Mouse (Mus musculus) heart, adult 2 months (tissue): ENCODE results near the gene Gm13693. TPM values are rescaled to one million over a fixed set of nuclear protein-coding genes. Genes with fewer than 3 reads are reported as not detected.
"Not testable (repeated sequence)": the region's sequence is repeated elsewhere in the genome, so short reads cannot be mapped to it uniquely, and the experiment has no call there.

Source experiments
- DNase-seq, 2 experiments: peaks; one replicate each; pipeline ENCODE4 v3.0.0; 2021
- H3K27ac ChIP-seq: fragments of 200-600 bp; 2 replicates; pipeline ENCODE4 v1.8.1; 2022
- H3K27me3 ChIP-seq: fragments of 200-500 bp; 2 replicates; pipeline ENCODE4 v1.6.1; 2012; ENCODE audit warnings: mild to moderate bottlenecking, low read length, inconsistent platforms, mixed read lengths; ENCODE audit not compliant: control insufficient read depth, insufficient read depth
- H3K36me3 ChIP-seq: fragments of 200-500 bp; 2 replicates; pipeline ENCODE4 v1.6.1; 2012; ENCODE audit warnings: low read length, inconsistent platforms; ENCODE audit not compliant: control insufficient read depth, insufficient read depth
- H3K4me1 ChIP-seq: fragments of 200-500 bp; 2 replicates; pipeline ENCODE4 v1.6.1; 2011; ENCODE audit warnings: low read length; ENCODE audit not compliant: control insufficient read depth, insufficient read depth
- H3K4me3 ChIP-seq: fragments of 200-600 bp; 2 replicates; pipeline ENCODE4 v1.8.1; 2022
- H3K79me2 ChIP-seq: fragments of 200-500 bp; replicated peaks from 2 replicates; pipeline ENCODE4 v1.6.1; 2012; ENCODE audit warnings: mild to moderate bottlenecking, inconsistent platforms, low read length, moderate library complexity, mixed read lengths; ENCODE audit not compliant: control insufficient read depth, insufficient read depth
- H3K9ac ChIP-seq: fragments of 200-500 bp; 2 replicates; pipeline ENCODE4 v1.6.1; 2012; ENCODE audit warnings: low read depth, mild to moderate bottlenecking, control low read depth, inconsistent platforms, low read length, mixed read lengths
- CTCF ChIP-seq: fragments of 200-600 bp; IDR thresholded peaks from 2 replicates; pipeline ENCODE4 v1.8.1; 2022; ENCODE audit warnings: antibody characterized with exemption, mild to moderate bottlenecking, moderate library complexity
- EP300 ChIP-seq: fragments of 200-500 bp; IDR thresholded peaks from 2 replicates; pipeline ENCODE4 v1.6.1; 2011; ENCODE audit warnings: low read depth, low read length, control low read depth; ENCODE audit not compliant: insufficient read depth
- POLR2A ChIP-seq: fragments of 200-500 bp; IDR thresholded peaks from 2 replicates; pipeline ENCODE4 v1.6.1; 2011; ENCODE audit warnings: mild to moderate bottlenecking, low read depth, low read length, control low read depth; ENCODE audit not compliant: insufficient read depth
- WGBS: fragments of 180-500 bp; shearing (Covaris S2); methylation state at CpG from one replicate; pipeline ENCODE4 v1.1.7; 2018; 5-methylcytosine and 5-hydroxymethylcytosine counted together
- intact Hi-C: fragments of 180-260 bp; cut with DNase I; formaldehyde crosslinking; loops from one replicate; pipeline ENCODE4 v1.15.1; 2025
- long read RNA-seq: library from polyadenylated mRNA; stranded (forward); transcript quantifications from one replicate; pipeline ENCODE4 v2.0.0, GENCODE M21; 2021
- polyA plus RNA-seq: library from polyadenylated mRNA; depleted of rRNA; stranded (reverse); fragments of >200 nt; gene quantifications from 2 replicates; pipeline ENCODE4 v1.2.3, GENCODE M21; 2012; rRNA removed
- total RNA-seq, 2 experiments: library from RNA; stranded (reverse); gene quantifications; 2 replicates each; pipeline ENCODE4 v1.2.3; 2021

Gm13693 gene
- total RNA-seq (under 1 TPM; 0.70 to 0.76 TPM), polyA plus RNA-seq (not detected in 2 replicates)
- long read RNA-seq, partial matches to known transcripts, result 0 of 2 reads
- long read RNA-seq, other reads (novel, unspliced or antisense), result 0 of 2 reads

- H3K4me1 ChIP-seq, H3K9ac ChIP-seq, H3K27me3 ChIP-seq, H3K27ac ChIP-seq, H3K79me2 ChIP-seq, intact Hi-C loops, H3K4me3 ChIP-seq, DNase-seq, H3K36me3 ChIP-seq: not testable (repeated sequence)
- no CpG with 5 or more reads among the region's 6 CpGs for WGBS
Observed at GRCm38 (mm10) chr2:83961203-83961602, at the start of gene Gm13693. TSS of gene Gm13693 (plus strand) at chr2:83961503.

DNA sequence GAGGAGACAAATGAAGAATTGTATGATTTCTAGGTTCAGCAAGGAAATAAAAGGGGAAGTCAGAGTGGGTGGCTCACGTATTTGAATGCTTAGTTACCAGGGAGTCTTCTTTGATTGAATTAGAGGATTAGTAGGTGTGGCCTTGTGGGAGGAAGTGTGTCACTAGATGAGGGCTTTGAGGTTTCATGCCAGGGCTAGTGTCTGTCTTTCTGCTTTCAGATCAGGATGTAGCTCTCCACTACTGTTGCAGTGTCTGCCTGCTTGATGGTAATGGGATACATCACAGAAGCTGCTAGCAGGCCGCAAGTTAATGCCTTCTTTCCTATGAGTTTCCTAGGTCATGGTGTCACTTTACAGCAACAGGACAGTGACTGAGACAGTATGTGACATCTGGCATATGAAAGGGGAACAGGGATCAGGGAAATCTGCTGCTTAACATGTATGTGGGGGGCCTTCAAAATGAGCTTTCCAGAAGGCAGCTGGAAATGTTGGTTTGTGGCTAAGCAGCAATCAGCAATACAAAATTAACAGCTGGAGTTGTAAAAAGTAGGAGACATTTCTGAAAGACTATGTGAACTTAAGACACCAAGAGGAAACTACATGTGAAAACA is 31.7 kb upstream of the Gm13693 start:
- Histone ChIP-seq H3K27me3 (no peaks in the 10 kb centered on the region), H3K79me2 (no peaks in the 10 kb centered on the region), H3K27ac (no peak overlapping the region), H3K36me3 (no peaks in the 10 kb centered on the region), H3K9ac (no peak overlapping the region), H3K4me3 (no peak overlapping the region), H3K4me1 (no peaks in the 10 kb centered on the region)
- intact Hi-C loops, result no loop called here
- TF ChIP-seq CTCF (no peak), POLR2A (no peak), EP300 (no peak)
- DNase-seq, result peak in 1 of 2 experiments; percentile 4
- WGBS, result 47% methylated on average over 2 of the region's 2 CpGs

DNA sequence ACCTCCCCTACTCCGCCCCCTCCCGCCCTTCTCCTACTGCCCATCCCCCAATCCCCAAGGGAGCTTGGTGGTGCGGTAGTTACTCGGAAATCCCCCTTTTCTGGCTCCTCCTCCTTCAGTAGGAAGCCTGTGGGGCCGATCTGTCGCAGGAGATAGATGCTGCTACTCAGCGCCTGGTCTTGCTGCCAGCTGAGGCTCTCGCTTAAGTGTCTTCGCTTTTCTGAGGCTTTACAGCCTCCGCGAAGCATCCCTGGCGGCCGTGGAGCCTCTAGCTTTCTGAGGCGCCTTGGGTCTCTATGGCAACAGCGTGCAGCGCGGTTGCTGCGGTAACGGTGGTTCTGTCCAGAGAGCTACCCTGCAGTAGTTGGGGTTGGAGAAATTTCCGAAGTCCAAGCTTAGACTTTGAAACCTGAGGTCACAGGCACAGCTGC is 20.4 kb upstream of the Gm13693 start, which contains the start of gene Zswim2:
Zswim2 (minus strand) TSS at position 298 of the 431 bp plus-strand sequence.
- peak; percentile 16 to 23 for DNase-seq
- TF ChIP-seq CTCF, result no peak
- TF ChIP-seq EP300, result no peak
- TF ChIP-seq POLR2A, result no peak
- WGBS, result 2% methylated on average over 20 of the region's 20 CpGs
- H3K27ac ChIP-seq, result no peak within 1 kb of the TSS
- no peak within 1 kb of the TSS for H3K9ac ChIP-seq
- no peaks in the 10 kb centered on the region for H3K36me3 ChIP-seq
- intact Hi-C loops, result no loop called here
- H3K4me3 ChIP-seq, result no peak within 1 kb of the TSS
- H3K4me1 ChIP-seq, result no peaks in the 10 kb centered on the region
- H3K27me3 ChIP-seq, result peaks cover 3% of the 10 kb centered on the region; the same call in 1 of the 2 replicates
- H3K79me2 ChIP-seq, result no peaks in the 10 kb centered on the region

DNA sequence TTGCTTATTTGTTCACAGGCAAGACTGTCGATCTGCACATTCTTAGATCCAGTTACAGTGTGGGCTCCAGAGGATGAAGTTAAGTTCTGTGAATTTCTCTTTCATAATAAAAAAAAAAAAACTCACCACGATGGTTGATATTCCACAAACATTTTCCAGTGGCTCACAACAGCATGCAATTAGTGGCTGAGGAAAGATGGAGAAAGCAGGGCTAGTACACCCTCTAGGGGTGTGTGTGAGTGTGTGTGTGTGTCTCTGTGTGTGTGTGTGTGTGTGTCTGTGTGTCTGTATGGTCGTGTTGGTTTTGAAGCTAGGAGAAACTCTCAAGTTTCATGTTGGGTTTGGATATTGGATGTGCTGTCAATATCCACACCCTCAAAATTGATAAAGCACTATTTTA is 19.9 kb upstream of the Gm13693 start:
- WGBS, result 29% methylated on average over 3 of the region's 3 CpGs
- H3K4me1 ChIP-seq, result no peaks in the 10 kb centered on the region
- H3K79me2 ChIP-seq, result no peaks in the 10 kb centered on the region
- no peak overlapping the region for H3K4me3 ChIP-seq
- H3K9ac ChIP-seq, result no peak overlapping the region
- DNase-seq, result no peak
- H3K27me3 ChIP-seq, result peaks cover 3% of the 10 kb centered on the region; the same call in 1 of the 2 replicates
- H3K27ac ChIP-seq, result no peak overlapping the region
- TF ChIP-seq POLR2A, result no peak
- TF ChIP-seq CTCF, result no peak
- no peak for TF ChIP-seq EP300
- no peaks in the 10 kb centered on the region for H3K36me3 ChIP-seq
- intact Hi-C loops, result no loop called here

DNA sequence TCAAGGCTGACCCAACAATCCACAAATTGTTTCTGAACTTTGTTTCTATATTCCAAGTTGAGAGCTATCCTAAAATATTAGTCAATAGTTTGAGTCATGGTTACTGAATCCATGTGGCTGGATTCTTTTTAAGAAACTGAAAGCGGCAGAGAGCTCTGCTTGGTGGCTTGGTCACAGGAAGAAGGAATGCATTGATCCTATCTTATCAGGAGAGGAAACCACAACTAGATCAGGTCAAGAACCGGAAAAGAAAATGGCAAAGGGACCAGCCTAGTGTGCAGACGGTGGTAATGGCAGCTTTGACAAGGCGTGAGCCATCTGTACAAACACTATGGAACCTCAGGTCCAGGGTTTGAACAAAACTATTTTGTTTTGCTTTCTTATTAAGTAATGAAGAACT is 19.5 kb upstream of the Gm13693 start:
- no peak overlapping the region for H3K4me3 ChIP-seq
- no peak for DNase-seq
- H3K9ac ChIP-seq, result no peak overlapping the region
- H3K27ac ChIP-seq, result no peak overlapping the region
- H3K36me3 ChIP-seq, result no peaks in the 10 kb centered on the region
- H3K27me3 ChIP-seq, result peaks cover 3% of the 10 kb centered on the region; the same call in 1 of the 2 replicates
- no peak for TF ChIP-seq EP300
- TF ChIP-seq POLR2A, result no peak
- TF ChIP-seq CTCF, result no peak
- no peaks in the 10 kb centered on the region for H3K79me2 ChIP-seq
- 40% methylated on average over 4 of the region's 4 CpGs for WGBS
- intact Hi-C loops, result no loop called here
- H3K4me1 ChIP-seq, result no peaks in the 10 kb centered on the region

DNA sequence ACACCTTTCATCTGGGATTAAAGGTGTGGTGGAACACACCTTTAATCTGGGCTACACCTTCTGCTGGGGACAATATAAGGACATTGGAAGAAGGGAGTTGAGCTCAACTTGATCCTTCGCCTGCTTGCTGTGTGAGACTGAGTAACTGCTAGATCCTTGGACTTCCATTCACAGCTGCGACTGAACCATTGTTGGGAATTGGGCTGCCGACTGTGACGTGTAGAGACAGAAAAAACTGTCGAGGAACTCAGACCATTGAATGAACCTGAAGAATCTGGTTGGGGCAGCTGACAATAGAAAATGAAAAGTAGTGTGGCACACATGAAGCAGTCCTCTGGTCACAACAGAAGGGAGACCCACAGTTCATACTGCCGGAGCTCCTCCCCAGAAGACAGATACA is 5.9 kb upstream of the Gm13693 start, which contains the start of gene Gm13698:
Gm13698 (plus strand) TSS at position 301 of the 400 bp plus-strand sequence.
- H3K36me3 ChIP-seq, H3K27ac ChIP-seq, intact Hi-C loops, H3K4me1 ChIP-seq, H3K9ac ChIP-seq, DNase-seq, H3K4me3 ChIP-seq, H3K79me2 ChIP-seq, H3K27me3 ChIP-seq: not testable (repeated sequence)
- WGBS, result no CpG with 5 or more reads among the region's 6 CpGs

DNA sequence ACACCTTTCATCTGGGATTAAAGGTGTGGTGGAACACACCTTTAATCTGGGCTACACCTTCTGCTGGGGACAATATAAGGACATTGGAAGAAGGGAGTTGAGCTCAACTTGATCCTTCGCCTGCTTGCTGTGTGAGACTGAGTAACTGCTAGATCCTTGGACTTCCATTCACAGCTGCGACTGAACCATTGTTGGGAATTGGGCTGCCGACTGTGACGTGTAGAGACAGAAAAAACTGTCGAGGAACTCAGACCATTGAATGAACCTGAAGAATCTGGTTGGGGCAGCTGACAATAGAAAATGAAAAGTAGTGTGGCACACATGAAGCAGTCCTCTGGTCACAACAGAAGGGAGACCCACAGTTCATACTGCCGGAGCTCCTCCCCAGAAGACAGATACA is 5.7 kb downstream of the Gm13693 start, which contains the start of gene Gm13695:
Gm13695 (plus strand) TSS at position 301 of the 400 bp plus-strand sequence.
- WGBS, result no CpG with 5 or more reads among the region's 6 CpGs
- H3K4me1 ChIP-seq, H3K27me3 ChIP-seq, H3K4me3 ChIP-seq, H3K79me2 ChIP-seq, intact Hi-C loops, DNase-seq, H3K9ac ChIP-seq, H3K27ac ChIP-seq, H3K36me3 ChIP-seq: not testable (repeated sequence)

DNA sequence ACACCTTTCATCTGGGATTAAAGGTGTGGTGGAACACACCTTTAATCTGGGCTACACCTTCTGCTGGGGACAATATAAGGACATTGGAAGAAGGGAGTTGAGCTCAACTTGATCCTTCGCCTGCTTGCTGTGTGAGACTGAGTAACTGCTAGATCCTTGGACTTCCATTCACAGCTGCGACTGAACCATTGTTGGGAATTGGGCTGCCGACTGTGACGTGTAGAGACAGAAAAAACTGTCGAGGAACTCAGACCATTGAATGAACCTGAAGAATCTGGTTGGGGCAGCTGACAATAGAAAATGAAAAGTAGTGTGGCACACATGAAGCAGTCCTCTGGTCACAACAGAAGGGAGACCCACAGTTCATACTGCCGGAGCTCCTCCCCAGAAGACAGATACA is 11.5 kb downstream of the Gm13693 start, which contains the start of gene Gm13696:
Gm13696 (plus strand) TSS at position 301 of the 400 bp plus-strand sequence.
- DNase-seq, intact Hi-C loops, H3K79me2 ChIP-seq, H3K9ac ChIP-seq, H3K4me1 ChIP-seq, H3K27me3 ChIP-seq, H3K27ac ChIP-seq, H3K4me3 ChIP-seq, H3K36me3 ChIP-seq: not testable (repeated sequence)
- WGBS, result no CpG with 5 or more reads among the region's 6 CpGs

GRCm38 (mm10) chr2:83978633-83979032 is 17.3 kb downstream of the Gm13693 start, which contains the start of gene Gm13694:
TSS of gene Gm13694 (plus strand) at chr2:83978933.
- H3K9ac ChIP-seq, intact Hi-C loops, DNase-seq, H3K79me2 ChIP-seq, H3K4me3 ChIP-seq, H3K27ac ChIP-seq, H3K36me3 ChIP-seq, H3K27me3 ChIP-seq, H3K4me1 ChIP-seq: not testable (repeated sequence)
- WGBS, result no CpG with 5 or more reads among the region's 6 CpGs
